Mouse (Mus musculus) heart, embryonic 13.5 days (tissue): Measurements from ENCODE around the gene Rsph3b. TPM values are rescaled to one million over a fixed set of nuclear protein-coding genes. Genes with fewer than 3 reads are reported as not detected.

Experiments
- ATAC-seq: fragments of 200-750 bp; cut with Nextera tagmentation; 2 replicates; pipeline ENCODE4 v1.8.0; 2017; ENCODE audit warnings: moderate TSS enrichment; ENCODE audit not compliant: insufficient number of reproducible peaks, low FRiP score, low TSS enrichment; ENCODE audit errors: extremely low read depth
- H3K27ac ChIP-seq: fragments of 300-500 bp; sonication (generic); replicated peaks from 2 replicates; pipeline ENCODE4 v1.5.1; 2015; ENCODE audit warnings: moderate library complexity, mild to moderate bottlenecking, inconsistent platforms
- H3K27me3 ChIP-seq: fragments of 300-500 bp; sonication (generic); replicated peaks from 2 replicates; pipeline ENCODE4 v1.6.1; 2015; ENCODE audit warnings: mild to moderate bottlenecking, inconsistent platforms
- H3K36me3 ChIP-seq: fragments of 300-500 bp; sonication (generic); 2 replicates; pipeline ENCODE4 v1.6.1; 2015; ENCODE audit warnings: mild to moderate bottlenecking, inconsistent platforms
- H3K4me1 ChIP-seq: fragments of 300-500 bp; sonication (generic); 2 replicates; pipeline ENCODE4 v1.6.1; 2015; ENCODE audit warnings: inconsistent platforms
- H3K4me2 ChIP-seq: fragments of 300-500 bp; sonication (generic); 2 replicates; pipeline ENCODE4 v1.6.1; 2015; ENCODE audit warnings: inconsistent platforms, mild to moderate bottlenecking, moderate library complexity
- H3K4me3 ChIP-seq: fragments of 300-500 bp; sonication (generic); 2 replicates; pipeline ENCODE4 v1.5.1; 2015; ENCODE audit warnings: moderate library complexity, mild to moderate bottlenecking, inconsistent platforms
- H3K9ac ChIP-seq: fragments of 300-500 bp; sonication (generic); 2 replicates; pipeline ENCODE4 v1.6.1; 2015; ENCODE audit warnings: inconsistent platforms, mild to moderate bottlenecking, moderate library complexity
- H3K9me3 ChIP-seq: fragments of 300-500 bp; sonication (generic); 2 replicates; pipeline ENCODE4 v1.6.1; 2016; ENCODE audit warnings: inconsistent platforms
- WGBS: fragments of 180-500 bp; shearing (Covaris S2); methylation state at CpG from one replicate; pipeline ENCODE4 v1.1.7; 2015; ENCODE audit warnings: mixed read lengths; 5-methylcytosine and 5-hydroxymethylcytosine counted together
- polyA plus RNA-seq: library from polyadenylated mRNA; unstranded; fragments of >200 nt; fragmentation: Nextera tagmentation; extraction: Ambion mirVana; gene quantifications from 2 replicates; pipeline ENCODE4 v1.2.1, GENCODE M21; 2015

Rsph3b gene
- polyA plus RNA-seq, 1 experiment from 2014 or later = 52.5 TPM

DNA sequence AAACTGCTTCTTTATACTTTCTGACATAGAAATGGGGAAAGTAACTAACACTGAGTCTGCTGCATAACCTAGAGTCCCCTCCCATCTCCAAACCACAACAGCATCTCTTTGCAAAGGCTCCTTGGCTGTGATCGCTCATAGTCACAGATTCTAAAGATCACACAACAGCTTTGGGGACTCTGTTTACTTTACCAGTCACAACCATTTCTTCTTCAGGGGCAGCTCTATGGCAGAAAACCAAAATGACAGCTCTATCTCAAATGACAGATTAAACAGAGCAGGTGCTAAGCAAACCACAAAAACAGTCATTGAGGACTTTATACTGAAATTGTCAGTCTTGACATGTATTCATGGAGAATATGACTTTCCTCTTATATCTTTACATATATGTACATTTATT is 62.0 kb downstream of the Rsph3b start:
- no peak for ATAC-seq
- Histone ChIP-seq H3K27ac (no peak overlapping the region), H3K36me3 (no peaks in the 10 kb centered on the region), H3K4me3 (no peak overlapping the region), H3K27me3 (no peaks in the 10 kb centered on the region), H3K9ac (no peak overlapping the region), H3K4me1 (no peaks in the 10 kb centered on the region), H3K9me3 (no peaks in the 10 kb centered on the region), H3K4me2 (no peak overlapping the region)
- WGBS = 74% methylated on average over 1 of the region's 1 CpGs

DNA sequence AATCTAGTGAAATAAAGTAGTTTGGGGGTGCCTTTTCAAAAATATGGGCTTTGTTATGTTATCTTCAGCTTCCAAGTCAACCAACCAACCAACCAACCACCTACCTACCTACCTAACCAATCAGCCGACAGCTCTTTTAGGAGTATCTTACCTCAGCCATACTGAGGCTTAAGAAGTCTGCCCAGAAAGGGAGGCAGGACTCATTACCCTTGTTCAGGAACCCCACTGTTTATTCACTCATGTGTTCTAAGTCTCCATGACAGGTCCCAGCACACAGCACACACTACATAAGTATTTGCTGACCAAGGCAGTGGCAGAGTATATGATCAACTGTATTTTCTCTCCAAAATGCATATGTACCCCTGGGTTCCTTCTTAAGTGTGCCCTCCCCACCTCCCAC is 64.0 kb downstream of the Rsph3b start:
- 83% methylated on average over 1 of the region's 1 CpGs for WGBS
- H3K9ac ChIP-seq = no peak overlapping the region

DNA sequence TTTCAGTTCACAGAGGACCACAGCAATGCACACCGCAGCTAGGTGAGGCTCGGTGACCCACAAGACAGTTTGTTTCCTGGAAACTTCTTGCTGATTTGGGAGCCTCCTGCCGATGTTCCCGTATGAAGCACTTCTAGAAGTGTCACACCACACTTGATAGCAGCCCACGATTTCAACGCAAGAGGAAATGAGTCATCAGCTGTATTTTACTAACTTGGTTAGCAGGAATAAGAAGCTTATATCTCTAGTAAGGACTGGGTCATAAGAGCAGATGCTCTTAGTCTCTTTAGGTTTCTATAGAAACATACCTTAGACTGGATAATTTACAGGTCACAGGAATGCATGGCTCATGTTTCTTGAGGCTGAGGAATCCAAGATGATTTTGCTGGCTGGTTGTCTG is 67.2 kb downstream of the Rsph3b start:
- H3K27ac ChIP-seq = no peak overlapping the region
- H3K4me2 ChIP-seq = no peak overlapping the region
- H3K9me3 ChIP-seq = no peaks in the 10 kb centered on the region
- WGBS = 67% methylated on average over 6 of the region's 6 CpGs
- no peaks in the 10 kb centered on the region for H3K4me1 ChIP-seq
- ATAC-seq = no peak
- H3K36me3 ChIP-seq = no peaks in the 10 kb centered on the region
- no peak overlapping the region for H3K9ac ChIP-seq
- no peaks in the 10 kb centered on the region for H3K27me3 ChIP-seq
- no peak overlapping the region for H3K4me3 ChIP-seq

More for the DNA sequence above, 64.0 kb downstream of the Rsph3b start:
- H3K4me3 ChIP-seq = no peak overlapping the region
- no peaks in the 10 kb centered on the region for H3K36me3 ChIP-seq
- no peak overlapping the region for H3K4me2 ChIP-seq
- no peaks in the 10 kb centered on the region for H3K4me1 ChIP-seq
- H3K9me3 ChIP-seq = no peaks in the 10 kb centered on the region
- no peak overlapping the region for H3K27ac ChIP-seq
- no peak for ATAC-seq
- H3K27me3 ChIP-seq = no peaks in the 10 kb centered on the region

DNA sequence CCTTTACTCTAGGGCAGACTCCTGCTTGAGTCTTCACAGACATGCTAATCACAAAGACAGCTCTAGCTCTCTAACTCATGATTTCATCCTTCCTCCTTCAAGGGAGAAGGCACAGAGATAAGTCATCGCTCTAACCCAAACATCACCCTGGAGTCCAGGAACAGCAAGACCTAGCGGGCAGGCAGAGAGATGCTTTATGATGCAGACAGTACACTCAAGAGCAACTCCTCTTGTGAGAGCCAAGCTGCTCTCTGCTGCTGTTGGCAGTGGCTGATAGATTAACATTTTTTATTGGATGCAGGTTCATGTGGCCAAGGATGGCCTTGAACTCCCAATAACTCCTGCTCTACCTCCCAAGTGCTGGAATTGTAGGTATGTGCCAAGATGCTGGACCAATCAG is 77.1 kb downstream of the Rsph3b start:
- H3K27me3 ChIP-seq = no peaks in the 10 kb centered on the region
- peaks cover 13% of the 10 kb centered on the region for H3K9me3 ChIP-seq
- H3K27ac ChIP-seq = no peak overlapping the region
- H3K4me1 ChIP-seq = peaks cover 7% of the 10 kb centered on the region
- H3K36me3 ChIP-seq = no peaks in the 10 kb centered on the region
- no peak overlapping the region for H3K4me3 ChIP-seq
- no peak for ATAC-seq
- 81% methylated on average over 2 of the region's 2 CpGs for WGBS
- H3K9ac ChIP-seq = no peak overlapping the region
- no peak overlapping the region for H3K4me2 ChIP-seq

DNA sequence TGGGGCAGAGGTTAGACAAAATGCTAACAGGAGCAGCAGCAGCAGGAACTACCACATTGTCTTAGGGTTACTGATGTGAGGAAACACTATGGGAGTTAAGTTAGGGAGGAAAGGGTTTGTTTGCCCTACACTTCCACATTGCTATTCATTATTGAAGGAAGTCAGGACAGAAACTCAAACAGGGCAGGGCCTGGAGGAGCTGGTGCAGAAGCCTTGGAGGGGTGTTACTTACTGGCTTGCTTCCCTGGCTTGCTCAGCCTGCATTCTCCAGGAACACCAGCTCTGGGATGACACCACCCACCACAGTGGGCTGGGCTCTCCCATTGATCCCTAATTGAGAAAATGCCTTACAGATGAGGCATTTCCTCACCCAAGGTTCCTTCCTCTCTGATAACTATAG is 79.7 kb downstream of the Rsph3b start:
- H3K4me2 ChIP-seq = no peak overlapping the region
- H3K4me3 ChIP-seq = no peak overlapping the region
- no peak overlapping the region for H3K9ac ChIP-seq
- peaks cover 8% of the 10 kb centered on the region; the same call in 1 of the 2 replicates for H3K27me3 ChIP-seq
- H3K36me3 ChIP-seq = no peaks in the 10 kb centered on the region
- H3K4me1 ChIP-seq = peaks cover 8% of the 10 kb centered on the region
- H3K27ac ChIP-seq = no peak overlapping the region
- ATAC-seq = no peak
- H3K9me3 ChIP-seq = peaks cover 6% of the 10 kb centered on the region

DNA sequence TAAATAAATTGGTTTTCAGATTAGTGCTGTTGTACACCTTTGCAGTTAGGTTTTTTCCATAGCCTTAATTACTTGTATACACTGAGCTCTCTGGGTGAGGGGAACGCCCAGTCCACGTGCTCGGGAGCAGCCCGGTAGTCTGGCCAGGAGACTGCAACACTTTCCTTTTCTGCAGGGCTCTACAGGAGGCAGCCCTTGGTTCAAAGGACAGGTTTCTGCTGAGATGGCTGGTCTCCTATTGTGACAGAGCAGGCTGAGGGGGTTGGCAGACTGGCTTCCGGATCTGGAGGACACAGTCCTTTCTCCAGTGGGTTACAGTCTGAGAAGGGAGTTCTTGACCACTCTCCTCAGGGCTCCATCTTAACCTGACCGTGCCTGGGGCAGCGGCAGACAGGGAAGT is 80.7 kb downstream of the Rsph3b start:
- Histone ChIP-seq H3K27me3 (peaks cover 8% of the 10 kb centered on the region; the same call in 1 of the 2 replicates), H3K4me1 (peaks cover 8% of the 10 kb centered on the region), H3K27ac (no peak overlapping the region), H3K9me3 (no peaks in the 10 kb centered on the region), H3K36me3 (no peaks in the 10 kb centered on the region), H3K9ac (0 out of 2 replicates have a peak overlapping the region, but pooled peaks have one; percentile 14), H3K4me2 (no peak overlapping the region), H3K4me3 (no peak overlapping the region)
- no peak for ATAC-seq
- WGBS = 21% methylated on average over 7 of the region's 7 CpGs

DNA sequence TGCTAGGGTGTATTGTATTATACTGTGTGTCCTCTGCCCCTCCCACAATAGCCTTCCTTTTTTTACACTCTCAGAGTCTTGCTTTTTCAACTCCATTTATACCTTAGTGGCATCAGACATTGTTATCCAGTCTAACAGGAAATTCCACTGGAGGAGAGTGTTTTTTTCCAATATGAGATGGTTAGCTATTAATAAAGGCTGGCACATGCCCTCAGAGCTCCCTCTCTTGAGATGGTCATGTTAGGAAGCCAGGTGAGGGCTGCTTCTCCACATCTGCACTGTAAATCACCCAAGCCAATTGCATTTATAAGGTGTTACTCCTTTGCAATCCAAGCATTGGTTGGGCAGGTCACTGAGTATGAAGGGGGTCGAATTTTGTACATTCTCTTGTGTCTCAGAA is 81.9 kb downstream of the Rsph3b start:
- H3K9me3 ChIP-seq = no peaks in the 10 kb centered on the region
- no peak overlapping the region for H3K4me2 ChIP-seq
- peaks cover 13% of the 10 kb centered on the region for H3K4me1 ChIP-seq
- no peak overlapping the region for H3K9ac ChIP-seq
- H3K4me3 ChIP-seq = no peak overlapping the region
- WGBS = 70% methylated on average over 1 of the region's 1 CpGs
- no peaks in the 10 kb centered on the region for H3K36me3 ChIP-seq
- H3K27me3 ChIP-seq = peaks cover 17% of the 10 kb centered on the region
- H3K27ac ChIP-seq = no peak overlapping the region
- ATAC-seq = no peak

DNA sequence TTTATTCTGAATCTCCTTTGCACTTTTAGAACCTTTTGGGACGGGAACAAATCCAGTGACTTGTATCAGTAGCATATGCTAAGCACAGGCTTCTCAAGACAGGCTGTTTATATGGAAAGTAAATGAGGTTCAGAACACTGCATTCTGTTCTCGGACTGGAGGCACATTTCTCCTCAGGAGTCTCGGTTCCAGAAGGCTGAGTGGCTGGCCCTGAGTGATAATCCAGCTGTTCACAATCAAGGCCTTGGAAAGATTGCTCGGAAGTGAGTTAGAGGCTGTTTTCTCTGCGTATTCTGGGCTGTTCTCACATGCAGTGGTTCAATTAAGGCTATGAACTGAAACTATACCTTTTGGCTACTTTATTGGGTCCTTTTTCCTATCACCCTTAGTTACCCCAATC is 82.9 kb downstream of the Rsph3b start:
- ATAC-seq = no peak
- no peak overlapping the region for H3K9ac ChIP-seq
- no peak overlapping the region for H3K27ac ChIP-seq
- H3K27me3 ChIP-seq = peaks cover 27% of the 10 kb centered on the region
- no peaks in the 10 kb centered on the region for H3K36me3 ChIP-seq
- peaks cover 20% of the 10 kb centered on the region for H3K4me1 ChIP-seq
- no peak overlapping the region for H3K4me3 ChIP-seq
- H3K9me3 ChIP-seq = no peaks in the 10 kb centered on the region
- H3K4me2 ChIP-seq = no peak overlapping the region
- WGBS = 60% methylated on average over 5 of the region's 5 CpGs

DNA sequence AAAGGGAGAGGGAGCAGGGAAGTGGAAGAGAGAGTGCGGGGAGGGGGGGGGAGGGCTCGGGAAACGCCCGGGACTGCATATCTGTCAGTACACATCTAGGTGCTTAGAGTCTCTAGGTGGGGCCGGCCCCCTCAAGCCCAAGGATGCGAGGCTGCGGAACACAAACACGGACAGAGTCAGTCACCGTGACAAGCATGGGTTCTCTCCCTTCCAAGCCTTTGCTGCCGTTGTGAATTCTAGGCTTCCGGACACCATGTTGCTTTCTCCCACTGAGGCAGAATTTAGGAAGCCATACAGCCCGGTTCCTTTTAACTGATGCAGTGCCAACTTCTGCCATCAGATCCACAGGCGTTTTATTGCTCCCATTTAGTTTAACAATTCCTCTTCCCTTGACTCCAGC is 83.6 kb downstream of the Rsph3b start:
- 0 out of 2 replicates have a peak overlapping the region, but pooled peaks have one; percentile 16 for H3K4me2 ChIP-seq
- ATAC-seq = no peak
- H3K4me3 ChIP-seq = no peak overlapping the region
- 26% methylated on average over 13 of the region's 13 CpGs for WGBS
- H3K27me3 ChIP-seq = peaks cover 34% of the 10 kb centered on the region
- no peaks in the 10 kb centered on the region for H3K36me3 ChIP-seq
- no peaks in the 10 kb centered on the region for H3K9me3 ChIP-seq
- no peak overlapping the region for H3K9ac ChIP-seq
- peaks cover 20% of the 10 kb centered on the region for H3K4me1 ChIP-seq
- H3K27ac ChIP-seq = no peak overlapping the region

DNA sequence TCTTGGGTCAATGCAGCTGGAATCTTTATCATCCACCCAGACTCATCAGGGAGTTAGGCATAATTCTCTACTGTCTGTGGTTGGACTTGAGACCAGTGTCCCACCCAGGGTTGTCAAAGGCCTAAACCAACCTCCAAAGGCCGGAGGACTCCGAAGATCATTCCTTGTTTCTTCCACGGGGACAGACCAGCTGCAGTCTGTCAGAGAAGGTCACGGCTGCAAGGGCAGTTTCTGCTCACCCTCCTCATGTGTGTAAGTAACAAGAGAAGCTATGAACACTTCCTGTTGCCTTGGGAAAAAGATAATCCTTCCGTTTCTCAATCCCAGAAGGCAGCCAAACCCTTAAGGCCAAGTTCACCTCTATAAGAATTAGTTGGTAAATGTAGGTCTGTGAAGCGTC is 85.0 kb downstream of the Rsph3b start:
- Histone ChIP-seq H3K4me3 (no peak overlapping the region), H3K4me2 (no peak overlapping the region), H3K4me1 (peaks cover 20% of the 10 kb centered on the region), H3K36me3 (no peaks in the 10 kb centered on the region), H3K27me3 (peaks cover 40% of the 10 kb centered on the region), H3K9me3 (no peaks in the 10 kb centered on the region), H3K9ac (no peak overlapping the region), H3K27ac (no peak overlapping the region)
- no peak for ATAC-seq
- WGBS = 61% methylated on average over 6 of the region's 6 CpGs

DNA sequence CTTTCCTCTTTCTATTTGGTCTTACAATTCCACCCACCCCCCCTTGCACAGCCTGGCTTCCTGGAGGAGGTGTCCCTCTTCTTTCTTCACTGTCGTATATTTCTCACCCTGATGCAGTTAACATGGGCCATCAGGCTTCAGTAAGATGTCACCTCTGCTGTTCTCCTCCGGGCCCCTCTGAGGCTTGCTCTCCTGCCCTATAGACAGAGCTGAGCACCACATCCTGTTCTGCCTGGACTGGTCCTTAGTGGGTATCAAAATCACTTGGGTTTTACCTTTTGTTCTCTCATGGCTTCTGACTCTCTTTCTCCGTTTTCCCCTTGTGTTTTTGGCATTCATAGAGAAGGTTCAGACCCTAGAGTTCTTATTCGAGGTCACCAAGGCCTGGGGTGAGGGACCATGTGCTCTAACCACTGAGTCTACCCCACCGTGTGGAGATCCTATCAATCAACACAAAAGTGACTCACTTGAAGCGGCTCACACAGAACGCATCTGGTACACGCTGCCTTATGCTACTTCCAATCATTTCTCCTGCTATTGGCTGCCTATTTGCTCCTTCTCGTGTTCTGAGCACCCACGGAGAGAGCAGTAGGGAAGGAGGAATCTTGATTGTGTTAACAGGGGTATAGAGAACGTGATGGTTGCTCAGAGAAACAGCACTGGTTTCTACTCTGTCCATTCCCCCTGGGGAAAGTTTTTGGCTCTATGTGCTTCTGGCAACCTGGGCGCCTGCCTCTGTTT is 86.3 kb downstream of the Rsph3b start:
- WGBS = 52% methylated on average over 12 of the region's 12 CpGs
- peak overlapping the region; percentile 83 for H3K4me2 ChIP-seq
- H3K9ac ChIP-seq = peak overlapping the region; percentile 76
- H3K9me3 ChIP-seq = no peaks in the 10 kb centered on the region
- ATAC-seq = no peak
- no peak overlapping the region for H3K27ac ChIP-seq
- H3K4me1 ChIP-seq = peaks cover 17% of the 10 kb centered on the region
- peaks cover 40% of the 10 kb centered on the region for H3K27me3 ChIP-seq
- H3K36me3 ChIP-seq = no peaks in the 10 kb centered on the region
- peak overlapping the region; percentile 50 for H3K4me3 ChIP-seq
